In genomic region chr13:80884377-80884983, GRCm38 (mm10) we compare ENCODE assay signal across 8 mouse cellular contexts. TPM values are rescaled to one million over a fixed set of nuclear protein-coding genes. Genes with fewer than 3 reads are reported as not detected.
A peak's percentile ranks its signal among the peaks of the same experiment; 100 is the strongest.
DNase-seq lines count a peak whose midpoint lies in the region; ATAC-seq and TF ChIP-seq lines count a peak whose summit lies in the region.

No protein-coding gene starts in this region.

- WGBS in heart, embryonic 15.5 days = under 1% methylated on average over 15 of the region's 15 CpGs
- WGBS in liver, embryonic 13.5 days (ENCODE audit: insufficient replicate concordance) = under 1% methylated on average over 15 of the region's 15 CpGs
- under 1% methylated on average over 15 of the region's 15 CpGs for WGBS in stomach, postnatal 0 days

- peaks cover 11% of the 10 kb centered on the region for H3K36me3 ChIP-seq in heart, embryonic 15.5 days
- H3K36me3 ChIP-seq in liver, embryonic 13.5 days = peaks cover 12% of the 10 kb centered on the region
- H3K36me3 ChIP-seq in stomach, postnatal 0 days (ENCODE audit: control insufficient read depth, insufficient read depth, low read length) = peaks cover 3% of the 10 kb centered on the region; the same call in 1 of the 2 replicates

- peak overlapping the region; percentile 97 for H3K9ac ChIP-seq in heart, embryonic 15.5 days
- peak overlapping the region; percentile 100 for H3K9ac ChIP-seq in liver, embryonic 13.5 days
- peak overlapping the region; percentile 72 for H3K9ac ChIP-seq in stomach, postnatal 0 days (ENCODE audit: low read length)

- peak; percentile 83 for DNase-seq in CD4-positive helper T cell, adult 2 months (ENCODE audit: low read depth, low spot score)
- peak; percentile 92 for DNase-seq in brain, embryonic 18.5 days (ENCODE audit: low read depth, low spot score)
- DNase-seq in fibroblast of lung, adult 2 months (ENCODE audit: low read depth) = peak; percentile 71
- DNase-seq in kidney, postnatal 14 days = peak; percentile 83
- DNase-seq in liver, embryonic 13.5 days = peak; percentile 68
- DNase-seq in neural tube, embryonic 10.5 days (ENCODE audit: extremely low spot score, low spot score) = peak; percentile 75
- peak; percentile 84 for DNase-seq in stomach, postnatal 0 days (ENCODE audit: low spot score)

- peak overlapping the region; percentile 100 for H3K27ac ChIP-seq in heart, embryonic 15.5 days
- peak overlapping the region; percentile 100 for H3K27ac ChIP-seq in liver, embryonic 13.5 days
- H3K27ac ChIP-seq in stomach, postnatal 0 days (replicated peaks) = peak overlapping the region; percentile 100

- peak overlapping the region; percentile 89 for H3K4me3 ChIP-seq in heart, embryonic 15.5 days
- H3K4me3 ChIP-seq in liver, embryonic 13.5 days (replicated peaks) = peak overlapping the region; percentile 86
- H3K4me3 ChIP-seq in stomach, postnatal 0 days (ENCODE audit: low read depth, low read length) = peak overlapping the region; percentile 84

- TF ChIP-seq EP300 in stomach, postnatal 0 days (optimal IDR thresholded peaks at IDR 0.05) = no peak

- no peaks in the 10 kb centered on the region for H3K27me3 ChIP-seq in heart, embryonic 15.5 days
- H3K27me3 ChIP-seq in liver, embryonic 13.5 days = no peaks in the 10 kb centered on the region
- H3K27me3 ChIP-seq in stomach, postnatal 0 days (ENCODE audit: control insufficient read depth, insufficient read depth, low read length) = no peaks in the 10 kb centered on the region

- no peaks in the 10 kb centered on the region for H3K9me3 ChIP-seq in heart, embryonic 15.5 days (replicated peaks)
- no peaks in the 10 kb centered on the region for H3K9me3 ChIP-seq in liver, embryonic 13.5 days (replicated peaks)
- H3K9me3 ChIP-seq in stomach, postnatal 0 days (ENCODE audit: control insufficient read depth, low read length) = no peaks in the 10 kb centered on the region

- ATAC-seq in heart, embryonic 15.5 days (replicated peaks; ENCODE audit: insufficient number of reproducible peaks, insufficient read depth, low FRiP score, low read depth) = no peak
- no peak for ATAC-seq in liver, embryonic 13.5 days (ENCODE audit: low read depth)
- ATAC-seq in stomach, postnatal 0 days (ENCODE audit: low FRiP score, low TSS enrichment) = peak; percentile 28; the same call in 1 of the 2 replicates

- no peak for TF ChIP-seq CTCF in stomach, postnatal 0 days (IDR thresholded peaks at IDR 0.05; ENCODE audit: low read depth)

- peaks cover 11% of the 10 kb centered on the region for H3K4me1 ChIP-seq in heart, embryonic 15.5 days (replicated peaks)
- H3K4me1 ChIP-seq in liver, embryonic 13.5 days (replicated peaks) = peaks cover 8% of the 10 kb centered on the region; the same call in 1 of the 2 replicates
- H3K4me1 ChIP-seq in stomach, postnatal 0 days (replicated peaks; ENCODE audit: control insufficient read depth, insufficient read depth) = no peaks in the 10 kb centered on the region

- H3K4me2 ChIP-seq in heart, embryonic 15.5 days = peak overlapping the region; percentile 60
- H3K4me2 ChIP-seq in liver, embryonic 13.5 days = peak overlapping the region; percentile 77
- H3K4me2 ChIP-seq in stomach, postnatal 0 days (replicated peaks; ENCODE audit: low read depth) = peak overlapping the region; percentile 52

RNA-seq across cellular contexts. Expression of gene Arrdc3, which starts 1.3 kb away (rescaled TPM):
- 42.3 and 50.4 TPM in 2 replicates for polyA plus RNA-seq in heart, embryonic 15.5 days (2015; fragmentation: Nextera tagmentation; extraction: Ambion mirVana)
- 12.2 and 15.2 TPM in 2 replicates for polyA plus RNA-seq in liver, embryonic 13.5 days (2015; fragmentation: Nextera tagmentation; extraction: Ambion mirVana)
- 22.1 and 23.4 TPM in 2 replicates for polyA plus RNA-seq in stomach, postnatal 0 days (2015; fragmentation: Nextera tagmentation; extraction: Ambion mirVana)
